Mouse (Mus musculus) macrophage (primary cell): Measurements from ENCODE around the gene Prex1. TPM values are rescaled to one million over a fixed set of nuclear protein-coding genes. Genes with fewer than 3 reads are reported as not detected.
A peak's percentile ranks its signal among the peaks of the same experiment; 100 is the strongest.

Source experiments
- H3K27ac ChIP-seq: fragments of 350-480 bp; formaldehyde crosslinking; 2 replicates; pipeline ENCODE4 v1.9.0; 2021
- H3K36me3 ChIP-seq: fragments of 350-480 bp; formaldehyde crosslinking; 2 replicates; pipeline ENCODE4 v1.9.0; 2021; ENCODE audit errors: inconsistent target
- H3K4me3 ChIP-seq: fragments of 350-480 bp; formaldehyde crosslinking; 2 replicates; pipeline ENCODE4 v1.9.0; 2021; ENCODE audit errors: inconsistent target
- H3K79me2 ChIP-seq: fragments of 350-480 bp; formaldehyde crosslinking; 2 replicates; pipeline ENCODE4 v1.9.0; 2021; ENCODE audit errors: inconsistent target
- WGBS: methylation state at CpG from one replicate; pipeline ENCODE4 v1.1.7; 2026; ENCODE audit warnings: inconsistent platforms; ENCODE audit not compliant: missing documents; 5-methylcytosine and 5-hydroxymethylcytosine counted together
- polyA plus RNA-seq: library from polyadenylated mRNA; stranded (reverse); fragments of 250-400 nt; gene quantifications from 3 replicates; pipeline ENCODE4 v1.2.4, GENCODE M21; 2018; ENCODE audit warnings: inconsistent platforms

Prex1 gene
- polyA plus RNA-seq, 1 experiment from 2014 or later = 51.9 TPM

- H3K4me3 ChIP-seq = no peak overlapping the region
- H3K27ac ChIP-seq = no peak overlapping the region
- no peaks in the 10 kb centered on the region for H3K79me2 ChIP-seq
- H3K36me3 ChIP-seq = peaks cover 95% of the 10 kb centered on the region
- WGBS = 96% methylated on average over 4 of the region's 5 CpGs
Measured at GRCm38 (mm10) chr2:166583292-166583691, 130.3 kb downstream of the Prex1 start.

GRCm38 (mm10) chr2:166581881-166582583 is 131.6 kb downstream of the Prex1 start:
- 94% methylated on average over 21 of the region's 21 CpGs for WGBS
- H3K4me3 ChIP-seq = no peak overlapping the region

GRCm38 (mm10) chr2:166579793-166580192 is 133.8 kb downstream of the Prex1 start:
- Histone ChIP-seq H3K36me3 (peaks cover 92% of the 10 kb centered on the region), H3K4me3 (no peak overlapping the region), H3K79me2 (no peaks in the 10 kb centered on the region), H3K27ac (no peak overlapping the region)
- 93% methylated on average over 5 of the region's 5 CpGs for WGBS

More at GRCm38 (mm10) chr2:166581881-166582583, 131.6 kb downstream of the Prex1 start:
- Histone ChIP-seq H3K27ac (no peak overlapping the region), H3K79me2 (no peaks in the 10 kb centered on the region), H3K36me3 (peaks cover 95% of the 10 kb centered on the region)

GRCm38 (mm10) chr2:166579361-166579760 is 134.3 kb downstream of the Prex1 start:
- peaks cover 92% of the 10 kb centered on the region for H3K36me3 ChIP-seq
- H3K27ac ChIP-seq = no peak overlapping the region
- 94% methylated on average over 7 of the region's 10 CpGs for WGBS

GRCm38 (mm10) chr2:166575419-166575818 is 138.2 kb downstream of the Prex1 start:
- peaks cover 92% of the 10 kb centered on the region for H3K36me3 ChIP-seq

More at GRCm38 (mm10) chr2:166579361-166579760, 134.3 kb downstream of the Prex1 start:
- Histone ChIP-seq H3K79me2 (no peaks in the 10 kb centered on the region), H3K4me3 (no peak overlapping the region)

GRCm38 (mm10) chr2:166574934-166575333 is 138.7 kb downstream of the Prex1 start:
- WGBS = 38% methylated on average over 7 of the region's 7 CpGs
- no peak overlapping the region for H3K27ac ChIP-seq
- H3K36me3 ChIP-seq = peaks cover 92% of the 10 kb centered on the region
- no peak overlapping the region for H3K4me3 ChIP-seq
- H3K79me2 ChIP-seq = no peaks in the 10 kb centered on the region

More at GRCm38 (mm10) chr2:166575419-166575818, 138.2 kb downstream of the Prex1 start:
- WGBS = 96% methylated on average over 12 of the region's 17 CpGs
- no peak overlapping the region for H3K4me3 ChIP-seq
- H3K79me2 ChIP-seq = no peaks in the 10 kb centered on the region
- no peak overlapping the region for H3K27ac ChIP-seq

GRCm38 (mm10) chr2:166573621-166574020 is 140.0 kb downstream of the Prex1 start:
- H3K27ac ChIP-seq = no peak overlapping the region
- no peaks in the 10 kb centered on the region for H3K79me2 ChIP-seq
- 97% methylated on average over 5 of the region's 5 CpGs for WGBS
- peaks cover 97% of the 10 kb centered on the region for H3K36me3 ChIP-seq
- H3K4me3 ChIP-seq = no peak overlapping the region

GRCm38 (mm10) chr2:166572297-166572696 is 141.3 kb downstream of the Prex1 start:
- Histone ChIP-seq H3K36me3 (peaks cover 97% of the 10 kb centered on the region), H3K27ac (no peak overlapping the region), H3K4me3 (no peak overlapping the region), H3K79me2 (no peaks in the 10 kb centered on the region)
- 100% methylated on average over 3 of the region's 3 CpGs for WGBS

GRCm38 (mm10) chr2:166569182-166569581 is 144.4 kb downstream of the Prex1 start:
- Histone ChIP-seq H3K27ac (no peak overlapping the region), H3K4me3 (no peak overlapping the region), H3K36me3 (peaks cover 84% of the 10 kb centered on the region), H3K79me2 (no peaks in the 10 kb centered on the region)
- WGBS = 94% methylated on average over 8 of the region's 9 CpGs

- Histone ChIP-seq H3K27ac (no peak overlapping the region), H3K79me2 (no peaks in the 10 kb centered on the region), H3K36me3 (peaks cover 48% of the 10 kb centered on the region), H3K4me3 (no peak overlapping the region)
- WGBS = 84% methylated on average over 5 of the region's 5 CpGs
Measured at GRCm38 (mm10) chr2:166565503-166565902, 148.1 kb downstream of the Prex1 start.

GRCm38 (mm10) chr2:166564455-166564854 is 149.2 kb downstream of the Prex1 start:
- peak overlapping the region; percentile 20; the same call in 1 of the 2 replicates for H3K4me3 ChIP-seq
- no peak overlapping the region for H3K27ac ChIP-seq
- H3K36me3 ChIP-seq = peaks cover 37% of the 10 kb centered on the region
- WGBS = 5% methylated on average over 11 of the region's 11 CpGs
- no peaks in the 10 kb centered on the region for H3K79me2 ChIP-seq

- H3K36me3 ChIP-seq = peaks cover 31% of the 10 kb centered on the region
- peak overlapping the region; percentile 20; the same call in 1 of the 2 replicates for H3K4me3 ChIP-seq
- H3K79me2 ChIP-seq = no peaks in the 10 kb centered on the region
Measured at GRCm38 (mm10) chr2:166563890-166564289, 149.7 kb downstream of the Prex1 start.

GRCm38 (mm10) chr2:166563076-166563475 is 150.6 kb downstream of the Prex1 start:
- 83% methylated on average over 9 of the region's 9 CpGs for WGBS
- Histone ChIP-seq H3K36me3 (peaks cover 23% of the 10 kb centered on the region), H3K79me2 (no peaks in the 10 kb centered on the region), H3K27ac (no peak overlapping the region), H3K4me3 (no peak overlapping the region)

More at GRCm38 (mm10) chr2:166563890-166564289, 149.7 kb downstream of the Prex1 start:
- H3K27ac ChIP-seq = no peak overlapping the region
- 23% methylated on average over 5 of the region's 6 CpGs for WGBS

GRCm38 (mm10) chr2:166561781-166562180 is 151.9 kb downstream of the Prex1 start:
- Histone ChIP-seq H3K27ac (no peak overlapping the region), H3K4me3 (no peak overlapping the region), H3K36me3 (peaks cover 10% of the 10 kb centered on the region), H3K79me2 (no peaks in the 10 kb centered on the region)
- WGBS = 42% methylated on average over 7 of the region's 7 CpGs

GRCm38 (mm10) chr2:166560826-166561225 is 152.8 kb downstream of the Prex1 start:
- Histone ChIP-seq H3K79me2 (no peaks in the 10 kb centered on the region), H3K4me3 (no peak overlapping the region), H3K36me3 (peaks cover under 1% of the 10 kb centered on the region; the same call in 1 of the 2 replicates), H3K27ac (no peak overlapping the region)
- 97% methylated on average over 6 of the region's 7 CpGs for WGBS
